Comparison of ENCODE assay signal across 15 mouse cellular contexts in genomic region chr10:120624203-120624942, GRCm38 (mm10).
A peak's percentile ranks its signal among the peaks of the same experiment; 100 is the strongest.
DNase-seq lines count a peak whose midpoint lies in the region; ATAC-seq and TF ChIP-seq lines count a peak whose summit lies in the region.
"Had no signal": no experiment of that assay in that cellular context is flagged by ENCODE, and none has a peak within 500 bp of the region (broad histone marks: within the 10 kb centered on the region; RNA-seq: fewer than 3 reads in every experiment).

No protein-coding gene starts in this region.

- H3K27ac ChIP-seq in forebrain, postnatal 0 days (ENCODE audit: low read depth, low read length) = no peak overlapping the region
- no peak overlapping the region for H3K27ac ChIP-seq in forebrain, embryonic 13.5 days
- H3K27ac ChIP-seq: hindbrain, embryonic 13.5 days; limb, embryonic 15.5 days; midbrain, embryonic 13.5 days had no signal

- WGBS in forebrain, postnatal 0 days = 45% methylated on average over 10 of the region's 10 CpGs
- WGBS in forebrain, embryonic 13.5 days = 54% methylated on average over 10 of the region's 10 CpGs

- H3K27me3 ChIP-seq in forebrain, postnatal 0 days (ENCODE audit: insufficient read depth, low read length) = no peaks in the 10 kb centered on the region
- no peaks in the 10 kb centered on the region for H3K27me3 ChIP-seq in forebrain, embryonic 13.5 days
- H3K27me3 ChIP-seq: hindbrain, embryonic 13.5 days; limb, embryonic 15.5 days; midbrain, embryonic 13.5 days had no signal

- no peaks in the 10 kb centered on the region for H3K4me1 ChIP-seq in forebrain, postnatal 0 days (ENCODE audit: insufficient read depth)
- peaks cover 6% of the 10 kb centered on the region; the same call in 1 of the 2 replicates for H3K4me1 ChIP-seq in forebrain, embryonic 13.5 days
- H3K4me1 ChIP-seq: hindbrain, embryonic 13.5 days; midbrain, embryonic 13.5 days had no signal

- H3K9me3 ChIP-seq in forebrain, postnatal 0 days (ENCODE audit: low read length) = no peaks in the 10 kb centered on the region
- H3K9me3 ChIP-seq in forebrain, embryonic 13.5 days (replicated peaks) = no peaks in the 10 kb centered on the region
- H3K9me3 ChIP-seq: hindbrain, embryonic 13.5 days; limb, embryonic 15.5 days; midbrain, embryonic 13.5 days had no signal

- ATAC-seq in forebrain, postnatal 0 days = peak; percentile 47; the same call in 1 of the 2 replicates
- ATAC-seq in forebrain, embryonic 13.5 days = no peak
- ATAC-seq: forebrain, embryonic 16.5 days; midbrain, embryonic 13.5 days had no signal

- DNase-seq in forebrain, postnatal 0 days = no peak
- DNase-seq in 3134 (ENCODE audit: extremely low read depth, insufficient read length, low spot score) (peak; percentile 76), R1 (ENCODE audit: low read depth, low spot score) (peak; percentile 38)
- peak; percentile 79 for DNase-seq in fibroblast of lung, adult 2 months (ENCODE audit: low read depth)
- DNase-seq in cerebellum, adult 8-10 months = no peak
- no peak for DNase-seq in left cerebral cortex, postnatal 25 days (ENCODE audit: low spot score in 2 of 2)
- DNase-seq in right cerebral cortex, postnatal 25 days = no peak
- DNase-seq: adrenal gland, adult 8-10 months; gastrocnemius, postnatal 36 days; lung, postnatal 10 days had no signal

- no peak for TF ChIP-seq CTCF in forebrain, postnatal 0 days (IDR thresholded peaks at IDR 0.05; ENCODE audit: low read depth)

- intact Hi-C loops in left cerebral cortex, postnatal 25 days (cut with DNase I) = no loop called here

- H3K4me2 ChIP-seq in forebrain, postnatal 0 days (ENCODE audit: low read depth) = no peak overlapping the region
- H3K4me2 ChIP-seq in forebrain, embryonic 13.5 days = no peak overlapping the region
- H3K4me2 ChIP-seq: hindbrain, embryonic 13.5 days; limb, embryonic 15.5 days; midbrain, embryonic 13.5 days had no signal

- H3K4me3 ChIP-seq in forebrain, postnatal 0 days (ENCODE audit: low read depth, low read length) = no peak overlapping the region
- H3K4me3 ChIP-seq in forebrain, embryonic 13.5 days = no peak overlapping the region
- H3K4me3 ChIP-seq: hindbrain, embryonic 13.5 days; limb, embryonic 15.5 days; midbrain, embryonic 13.5 days had no signal

- no peaks in the 10 kb centered on the region for H3K36me3 ChIP-seq in forebrain, postnatal 0 days (ENCODE audit: insufficient read depth)
- H3K36me3 ChIP-seq in forebrain, embryonic 13.5 days (ENCODE audit: poor library complexity, severe bottlenecking) = no peaks in the 10 kb centered on the region
- H3K36me3 ChIP-seq: hindbrain, embryonic 13.5 days; limb, embryonic 15.5 days; midbrain, embryonic 13.5 days had no signal

- no peak overlapping the region for H3K9ac ChIP-seq in forebrain, postnatal 0 days
- H3K9ac ChIP-seq in forebrain, embryonic 13.5 days = no peak overlapping the region
- H3K9ac ChIP-seq: hindbrain, embryonic 13.5 days; limb, embryonic 15.5 days; midbrain, embryonic 13.5 days had no signal

Comparison
In these comparisons a context has a peak if more than half of its experiments do, and no peak if none do; other contexts are left out.
1. DNase-seq: peak in 3134 (single experiment), R1 (single experiment) and fibroblast of lung, adult 2 months (single experiment); none in forebrain, postnatal 0 days (single experiment), cerebellum, adult 8-10 months (single experiment), left cerebral cortex, postnatal 25 days (0 of 2) and right cerebral cortex, postnatal 25 days (single experiment).